Mouse (Mus musculus) intestine, embryonic 16.5 days (tissue): Measurements from ENCODE around the gene Hist1h4h. TPM values are rescaled to one million over a fixed set of nuclear protein-coding genes. Genes with fewer than 3 reads are reported as not detected.

Experiments used
- ATAC-seq: fragments of 200-750 bp; cut with Nextera tagmentation; 2 replicates; pipeline ENCODE4 v1.8.0; 2017; ENCODE audit warnings: moderate TSS enrichment, moderate library complexity
- H3K27ac ChIP-seq: fragments of 300-500 bp; sonication (generic); 2 replicates; pipeline ENCODE4 v1.5.1; 2014; ENCODE audit warnings: mild to moderate bottlenecking, low read length
- H3K27me3 ChIP-seq: fragments of 300-500 bp; sonication (generic); replicated peaks from 2 replicates; pipeline ENCODE4 v1.6.1; 2014; ENCODE audit warnings: low read length, control low read depth, mixed read lengths; ENCODE audit not compliant: control insufficient read depth, insufficient read depth
- H3K36me3 ChIP-seq: fragments of 300-500 bp; sonication (generic); 2 replicates; pipeline ENCODE4 v1.6.1; 2014; ENCODE audit warnings: low read length, control low read depth; ENCODE audit not compliant: control insufficient read depth, insufficient read depth
- H3K4me1 ChIP-seq: fragments of 300-500 bp; sonication (generic); 2 replicates; pipeline ENCODE4 v1.6.1; 2014; ENCODE audit warnings: low read length, control low read depth, mixed read lengths; ENCODE audit not compliant: control insufficient read depth, insufficient read depth
- H3K4me2 ChIP-seq: fragments of 300-500 bp; sonication (generic); 2 replicates; pipeline ENCODE4 v1.6.1; 2014; ENCODE audit warnings: low read depth, low read length, control low read depth
- H3K4me3 ChIP-seq: fragments of 300-500 bp; sonication (generic); 2 replicates; pipeline ENCODE4 v1.5.1; 2014; ENCODE audit warnings: mild to moderate bottlenecking, low read length
- H3K9ac ChIP-seq: fragments of 300-500 bp; sonication (generic); 2 replicates; pipeline ENCODE4 v1.6.1; 2014; ENCODE audit warnings: low read depth, low read length
- H3K9me3 ChIP-seq: fragments of 300-500 bp; sonication (generic); 2 replicates; pipeline ENCODE4 v1.6.1; 2016; ENCODE audit warnings: low read length, control low read depth; ENCODE audit not compliant: control insufficient read depth
- WGBS: fragments of 180-500 bp; shearing (Covaris S2); extraction: QIAGEN DNeasy Blood & Tissue Kit; methylation state at CpG from one replicate; pipeline ENCODE4 v1.1.7; 2014; 5-methylcytosine and 5-hydroxymethylcytosine counted together
- polyA plus RNA-seq: library from polyadenylated mRNA; unstranded; fragments of >200 nt; fragmentation: Nextera tagmentation; extraction: Ambion mirVana; gene quantifications from 2 replicates; pipeline ENCODE4 v1.2.1, GENCODE M21; 2015

Hist1h4h gene
- polyA plus RNA-seq, 1 experiment from 2014 or later = 3.5 TPM

DNA sequence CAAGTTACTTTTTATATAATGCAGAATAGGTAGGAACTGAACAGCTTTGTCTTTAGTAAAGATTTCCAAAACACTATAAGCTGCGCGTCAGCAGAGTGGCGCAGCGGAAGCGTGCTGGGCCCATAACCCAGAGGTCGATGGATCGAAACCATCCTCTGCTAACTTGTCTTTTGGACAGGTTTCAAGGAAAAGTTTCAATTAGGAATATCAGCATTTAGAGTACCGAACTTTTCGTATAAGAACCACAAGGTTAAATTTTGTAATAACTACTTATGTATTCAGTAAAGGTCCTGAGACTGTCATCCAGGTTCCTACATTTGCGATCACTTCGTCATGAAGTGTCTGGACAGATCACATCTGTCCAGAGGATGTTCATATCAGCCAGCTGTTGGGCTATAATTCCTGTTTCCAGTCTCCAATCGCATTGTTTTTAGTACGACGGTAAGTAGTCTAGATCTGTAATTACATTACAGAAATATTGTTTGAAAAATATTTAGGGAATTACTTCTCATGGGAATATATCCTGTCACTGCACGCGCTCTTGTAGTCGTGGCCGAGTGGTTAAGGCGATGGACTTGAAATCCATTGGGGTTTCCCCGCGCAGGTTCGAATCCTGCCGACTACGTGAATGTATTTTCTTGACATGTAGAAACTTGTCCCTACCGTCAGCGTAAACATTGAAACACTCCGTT lies 13.1 kb upstream of the Hist1h4h start:
- Histone ChIP-seq H3K9ac (peak overlapping the region; percentile 58; the same call in 1 of the 2 replicates), H3K27me3 (no peaks in the 10 kb centered on the region), H3K4me3 (peak overlapping the region; percentile 50), H3K4me2 (peak overlapping the region; percentile 71), H3K36me3 (no peaks in the 10 kb centered on the region), H3K9me3 (no peaks in the 10 kb centered on the region), H3K27ac (0 out of 2 replicates have a peak overlapping the region, but pooled peaks have one; percentile 35), H3K4me1 (0 out of 2 replicates have a peak, but pooled peaks cover 5% of the 10 kb centered on the region)
- WGBS = under 1% methylated on average over 27 of the region's 27 CpGs
- peak; percentile 91 for ATAC-seq

DNA sequence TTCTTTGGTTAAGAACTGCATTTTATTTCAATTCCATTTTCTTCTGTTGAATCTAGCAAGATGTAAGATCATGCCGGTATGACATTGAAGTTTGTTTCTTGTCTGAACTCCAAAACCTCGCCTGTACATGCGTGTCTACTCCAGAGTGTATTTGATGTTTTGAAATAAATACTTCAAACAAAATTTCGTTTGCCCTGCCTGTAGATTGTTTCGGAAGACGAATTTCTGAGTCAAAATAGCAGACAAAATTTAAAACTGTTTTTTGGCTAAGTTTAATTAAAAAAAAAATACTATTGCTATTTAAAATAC lies 12.6 kb upstream of the Hist1h4h start:
- under 1% methylated on average over 6 of the region's 6 CpGs for WGBS
- no peaks in the 10 kb centered on the region for H3K27me3 ChIP-seq
- H3K9ac ChIP-seq = no peak overlapping the region
- no peak overlapping the region for H3K27ac ChIP-seq
- peak overlapping the region; percentile 50 for H3K4me2 ChIP-seq
- H3K9me3 ChIP-seq = no peaks in the 10 kb centered on the region
- 0 out of 2 replicates have a peak, but pooled peaks cover 5% of the 10 kb centered on the region for H3K4me1 ChIP-seq
- peak overlapping the region; percentile 50 for H3K4me3 ChIP-seq
- no peaks in the 10 kb centered on the region for H3K36me3 ChIP-seq
- ATAC-seq = no peak

DNA sequence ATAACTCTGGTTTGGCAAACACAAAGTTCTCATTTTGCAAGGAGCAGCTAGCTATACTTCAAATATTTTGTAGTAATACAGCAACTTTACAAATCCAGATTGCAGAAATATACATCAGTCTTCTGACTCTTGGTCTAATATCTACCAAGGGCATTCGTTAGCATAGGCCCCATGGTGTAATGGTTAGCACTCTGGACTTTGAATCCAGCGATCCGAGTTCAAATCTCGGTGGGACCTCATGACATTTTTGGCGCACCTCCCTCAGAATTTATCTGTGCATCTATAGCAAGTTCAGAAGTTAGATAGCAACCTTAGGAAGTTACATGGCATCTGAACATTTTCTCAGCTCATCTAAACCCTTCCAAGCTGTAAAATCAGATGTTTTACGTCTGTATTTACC lies 12.0 kb upstream of the Hist1h4h start:
- ATAC-seq = peak; percentile 45
- Histone ChIP-seq H3K4me1 (0 out of 2 replicates have a peak, but pooled peaks cover 5% of the 10 kb centered on the region), H3K36me3 (no peaks in the 10 kb centered on the region), H3K4me3 (peak overlapping the region; percentile 49), H3K4me2 (peak overlapping the region; percentile 64), H3K9ac (no peak overlapping the region), H3K9me3 (no peaks in the 10 kb centered on the region), H3K27ac (peak overlapping the region; percentile 65), H3K27me3 (no peaks in the 10 kb centered on the region)
- under 1% methylated on average over 6 of the region's 6 CpGs for WGBS

DNA sequence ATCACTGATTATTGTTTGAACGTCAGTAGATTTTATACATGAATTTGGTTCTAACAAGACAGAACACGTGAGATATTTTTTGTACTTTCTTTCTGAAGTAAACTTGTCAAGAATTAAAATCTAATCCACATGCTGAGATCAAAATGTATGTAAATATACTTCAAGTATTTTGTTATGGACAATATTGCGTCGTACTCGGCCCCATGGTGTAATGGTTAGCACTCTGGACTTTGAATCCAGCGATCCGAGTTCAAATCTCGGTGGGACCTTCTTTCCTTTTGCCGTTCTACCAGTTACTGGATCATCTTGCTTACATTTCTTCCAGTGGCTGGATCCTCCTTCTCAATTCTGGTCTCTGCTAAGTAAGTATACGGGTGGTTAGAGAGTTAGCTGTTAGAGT lies 11.4 kb upstream of the Hist1h4h start:
- Histone ChIP-seq H3K4me1 (0 out of 2 replicates have a peak, but pooled peaks cover 5% of the 10 kb centered on the region), H3K36me3 (no peaks in the 10 kb centered on the region), H3K27me3 (no peaks in the 10 kb centered on the region), H3K4me2 (peak overlapping the region; percentile 64), H3K9ac (no peak overlapping the region), H3K4me3 (peak overlapping the region; percentile 49), H3K9me3 (no peaks in the 10 kb centered on the region), H3K27ac (peak overlapping the region; percentile 65)
- under 1% methylated on average over 10 of the region's 10 CpGs for WGBS
- ATAC-seq = peak; percentile 34

DNA sequence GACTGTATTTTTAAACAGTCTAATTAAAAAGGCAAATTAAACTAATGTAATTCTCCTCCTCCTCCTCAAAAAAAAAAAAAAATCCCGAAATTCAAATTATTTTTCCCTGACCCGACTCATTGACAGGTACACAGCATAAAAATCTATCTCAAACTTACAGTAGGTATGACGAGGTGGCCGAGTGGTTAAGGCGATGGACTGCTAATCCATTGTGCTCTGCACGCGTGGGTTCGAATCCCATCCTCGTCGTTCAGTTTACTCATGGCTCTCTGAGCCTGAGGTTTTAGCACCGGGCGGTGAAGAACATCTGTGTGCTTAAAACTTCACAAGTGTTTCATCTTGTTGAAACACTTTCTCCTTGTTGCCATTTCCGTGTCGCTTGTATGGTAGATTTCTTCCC lies 9.1 kb upstream of the Hist1h4h start:
- Histone ChIP-seq H3K9ac (no peak overlapping the region), H3K36me3 (no peaks in the 10 kb centered on the region), H3K27ac (no peak overlapping the region), H3K4me3 (no peak overlapping the region), H3K4me1 (0 out of 2 replicates have a peak, but pooled peaks cover 3% of the 10 kb centered on the region), H3K4me2 (peak overlapping the region; percentile 35; the same call in 1 of the 2 replicates), H3K27me3 (no peaks in the 10 kb centered on the region), H3K9me3 (no peaks in the 10 kb centered on the region)
- WGBS = 2% methylated on average over 14 of the region's 14 CpGs
- no peak for ATAC-seq

DNA sequence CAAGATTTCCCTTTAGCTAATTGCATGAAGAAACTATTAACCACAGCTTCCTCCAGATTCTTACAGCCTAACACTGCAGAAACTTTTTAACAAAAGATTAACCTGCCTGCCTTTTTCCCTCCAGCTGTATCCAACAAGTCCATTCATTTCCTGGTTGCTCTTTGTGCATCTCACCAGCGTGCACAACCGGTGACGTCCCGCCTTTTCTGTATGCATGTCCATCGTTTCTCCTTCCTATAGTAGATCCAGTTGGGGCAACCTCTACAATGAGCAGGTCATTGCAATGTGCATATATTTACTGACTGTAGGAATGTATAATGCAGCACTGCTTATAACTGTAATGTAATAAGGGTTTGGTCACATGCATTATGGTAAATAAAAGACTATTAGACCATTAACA lies 6.9 kb upstream of the Hist1h4h start:
- 42% methylated on average over 5 of the region's 5 CpGs for WGBS
- no peak overlapping the region for H3K4me2 ChIP-seq
- no peak for ATAC-seq
- H3K9ac ChIP-seq = no peak overlapping the region
- no peaks in the 10 kb centered on the region for H3K9me3 ChIP-seq
- no peak overlapping the region for H3K27ac ChIP-seq
- no peak overlapping the region for H3K4me3 ChIP-seq
- H3K4me1 ChIP-seq = 0 out of 2 replicates have a peak, but pooled peaks cover 3% of the 10 kb centered on the region
- H3K36me3 ChIP-seq = no peaks in the 10 kb centered on the region
- H3K27me3 ChIP-seq = no peaks in the 10 kb centered on the region

DNA sequence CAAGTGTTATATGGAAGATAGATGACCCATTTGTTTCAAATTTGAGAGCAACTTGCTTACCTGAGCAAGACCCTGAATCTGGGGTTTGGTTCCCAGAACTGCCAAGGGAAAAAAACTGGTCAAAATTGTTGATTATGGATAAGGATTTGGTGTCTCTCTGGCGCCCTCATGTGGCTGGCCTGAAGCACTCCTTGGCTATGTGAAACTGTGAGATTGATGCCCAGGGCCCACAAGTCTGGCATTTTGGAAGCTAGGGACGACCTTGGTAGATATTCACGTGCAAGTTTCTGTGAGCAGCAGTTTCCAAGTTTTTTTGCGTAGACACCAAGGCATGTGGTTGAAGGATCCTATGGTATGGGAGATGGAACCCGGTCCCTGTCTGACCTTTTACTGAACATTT lies 6.2 kb upstream of the Hist1h4h start:
- no peaks in the 10 kb centered on the region for H3K36me3 ChIP-seq
- no peaks in the 10 kb centered on the region for H3K27me3 ChIP-seq
- H3K27ac ChIP-seq = no peak overlapping the region
- no peak overlapping the region for H3K4me3 ChIP-seq
- no peaks in the 10 kb centered on the region for H3K9me3 ChIP-seq
- WGBS = 12% methylated on average over 5 of the region's 5 CpGs
- 0 out of 2 replicates have a peak, but pooled peaks cover 5% of the 10 kb centered on the region for H3K4me1 ChIP-seq
- peak; percentile 13; the same call in 1 of the 2 replicates for ATAC-seq
- H3K9ac ChIP-seq = no peak overlapping the region
- H3K4me2 ChIP-seq = no peak overlapping the region

DNA sequence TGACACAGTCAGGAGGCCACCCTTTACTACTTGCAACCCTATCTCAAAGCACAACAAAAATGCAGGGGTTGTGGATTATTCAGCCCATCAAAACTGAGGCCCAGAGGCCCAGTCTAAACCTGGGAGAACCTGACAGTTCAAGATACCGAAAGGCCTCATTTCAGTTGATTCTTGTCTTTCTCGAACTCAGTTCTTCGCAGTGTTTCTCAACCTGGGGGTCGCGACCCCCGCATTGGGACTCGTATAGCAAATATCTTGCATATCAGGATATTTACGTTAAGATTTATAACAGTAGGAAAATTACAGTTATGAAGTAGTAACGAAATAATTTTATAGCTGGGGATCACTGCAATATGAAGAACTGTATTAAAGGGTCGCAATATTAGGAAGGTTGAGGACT lies 4.9 kb upstream of the Hist1h4h start:
- H3K4me1 ChIP-seq = 0 out of 2 replicates have a peak, but pooled peaks cover 5% of the 10 kb centered on the region
- H3K4me3 ChIP-seq = peak overlapping the region; percentile 39
- WGBS = 3% methylated on average over 10 of the region's 10 CpGs
- no peaks in the 10 kb centered on the region for H3K36me3 ChIP-seq
- peak overlapping the region; percentile 37; the same call in 1 of the 2 replicates for H3K9ac ChIP-seq
- no peak overlapping the region for H3K27ac ChIP-seq
- H3K4me2 ChIP-seq = peak overlapping the region; percentile 47
- H3K27me3 ChIP-seq = no peaks in the 10 kb centered on the region
- no peaks in the 10 kb centered on the region for H3K9me3 ChIP-seq
- ATAC-seq = no peak

DNA sequence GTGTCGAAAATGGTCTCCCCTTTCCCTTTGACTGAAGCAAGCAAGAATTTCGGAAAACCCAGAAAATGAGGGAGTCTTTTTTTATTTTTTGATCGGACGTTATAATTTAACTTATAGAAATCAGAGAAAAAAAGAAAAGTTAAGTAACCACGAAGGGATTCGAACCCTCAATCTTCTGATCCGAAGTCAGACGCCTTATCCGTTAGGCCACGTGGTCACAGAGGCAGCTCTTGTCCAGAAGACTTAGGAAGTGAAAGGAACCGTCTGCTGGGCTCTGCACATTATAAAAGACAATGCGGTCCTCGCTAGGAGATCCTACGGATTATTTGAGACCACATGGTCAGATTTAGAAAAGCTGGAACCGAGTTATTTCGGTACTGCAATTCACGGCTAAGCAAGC lies 4.5 kb upstream of the Hist1h4h start:
- under 1% methylated on average over 17 of the region's 17 CpGs for WGBS
- no peaks in the 10 kb centered on the region for H3K27me3 ChIP-seq
- H3K4me1 ChIP-seq = 0 out of 2 replicates have a peak, but pooled peaks cover 5% of the 10 kb centered on the region
- peak overlapping the region; percentile 54 for H3K4me2 ChIP-seq
- no peaks in the 10 kb centered on the region for H3K9me3 ChIP-seq
- peak overlapping the region; percentile 59 for H3K9ac ChIP-seq
- ATAC-seq = peak; percentile 32; the same call in 1 of the 2 replicates
- H3K27ac ChIP-seq = 0 out of 2 replicates have a peak overlapping the region, but pooled peaks have one; percentile 6
- peak overlapping the region; percentile 53 for H3K4me3 ChIP-seq
- no peaks in the 10 kb centered on the region for H3K36me3 ChIP-seq
